Comparison of ENCODE assay signal across 8 mouse cellular contexts in genomic region chr6:140514205-140515110, GRCm38 (mm10).
A peak's percentile ranks its signal among the peaks of the same experiment; 100 is the strongest.
DNase-seq lines count a peak whose midpoint lies in the region; ATAC-seq and TF ChIP-seq lines count a peak whose summit lies in the region.

No protein-coding gene starts in this region.

- no peak overlapping the region for H3K4me3 ChIP-seq in embryonic facial prominence, embryonic 15.5 days (replicated peaks)
- H3K4me3 ChIP-seq in hindbrain, embryonic 14.5 days (replicated peaks; ENCODE audit: low read length): no peak overlapping the region
- H3K4me3 ChIP-seq in lung, postnatal 0 days (ENCODE audit: low read depth, low read length): no peak overlapping the region

- H3K4me2 ChIP-seq in embryonic facial prominence, embryonic 15.5 days (replicated peaks): no peak overlapping the region
- H3K4me2 ChIP-seq in hindbrain, embryonic 14.5 days (replicated peaks): no peak overlapping the region
- 0 out of 2 replicates have a peak overlapping the region, but pooled peaks have one; percentile 25 for H3K4me2 ChIP-seq in lung, postnatal 0 days (replicated peaks; ENCODE audit: low read depth, low read length)

- WGBS in embryonic facial prominence, embryonic 15.5 days: 15% methylated on average over 8 of the region's 8 CpGs
- 18% methylated on average over 8 of the region's 8 CpGs for WGBS in hindbrain, embryonic 14.5 days
- 8% methylated on average over 8 of the region's 8 CpGs for WGBS in lung, postnatal 0 days

- no peak for TF ChIP-seq CTCF in lung, postnatal 0 days (IDR thresholded peaks at IDR 0.05)

- H3K4me1 ChIP-seq in embryonic facial prominence, embryonic 15.5 days: peaks cover 41% of the 10 kb centered on the region
- H3K4me1 ChIP-seq in hindbrain, embryonic 14.5 days (replicated peaks; ENCODE audit: control insufficient read depth, insufficient read depth, low read length): peaks cover 32% of the 10 kb centered on the region
- peaks cover 10% of the 10 kb centered on the region; the same call in 1 of the 2 replicates for H3K4me1 ChIP-seq in lung, postnatal 0 days (ENCODE audit: insufficient read depth, low read depth, low read length)

- H3K36me3 ChIP-seq in embryonic facial prominence, embryonic 15.5 days: no peaks in the 10 kb centered on the region
- no peaks in the 10 kb centered on the region for H3K36me3 ChIP-seq in hindbrain, embryonic 14.5 days (replicated peaks; ENCODE audit: control insufficient read depth, insufficient read depth)
- H3K36me3 ChIP-seq in lung, postnatal 0 days (ENCODE audit: insufficient read depth, low read length): no peaks in the 10 kb centered on the region
- no peaks in the 10 kb centered on the region for H3K36me3 ChIP-seq in splenic B cell, adult 2 months (ENCODE audit: control insufficient read depth, insufficient read depth, low read length, poor library complexity, severe bottlenecking)

- H3K27me3 ChIP-seq in embryonic facial prominence, embryonic 15.5 days: no peaks in the 10 kb centered on the region
- H3K27me3 ChIP-seq in hindbrain, embryonic 14.5 days (ENCODE audit: control insufficient read depth, insufficient read depth, low read length): no peaks in the 10 kb centered on the region
- no peaks in the 10 kb centered on the region for H3K27me3 ChIP-seq in lung, postnatal 0 days (replicated peaks; ENCODE audit: insufficient read depth, low read length)
- no peaks in the 10 kb centered on the region for H3K27me3 ChIP-seq in splenic B cell, adult 2 months (ENCODE audit: control insufficient read depth, insufficient read depth, low read length, poor library complexity, severe bottlenecking)

- peak; percentile 11 to 18 for DNase-seq in spleen, postnatal 36 days (ENCODE audit: low spot score in 2 of 2)
- no peak for DNase-seq in spleen, adult 18-20 months
- no peak for DNase-seq in hindbrain, embryonic 14.5 days (ENCODE audit: low spot score)
- peak; percentile 72 for DNase-seq in lung, postnatal 0 days (ENCODE audit: low spot score)
- DNase-seq in splenic B cell, adult 2 months (ENCODE audit: low read depth, low spot score): peak; percentile 3
- no peak for DNase-seq in layer of hippocampus, adult 9-11 months
- no peak for DNase-seq in cerebellum, adult 8-10 months

- TF ChIP-seq EP300 in lung, postnatal 0 days (IDR thresholded peaks at IDR 0.05): no peak

- H3K9ac ChIP-seq in embryonic facial prominence, embryonic 15.5 days: no peak overlapping the region
- no peak overlapping the region for H3K9ac ChIP-seq in hindbrain, embryonic 14.5 days
- H3K9ac ChIP-seq in lung, postnatal 0 days (replicated peaks; ENCODE audit: low read depth): no peak overlapping the region

- peak overlapping the region; percentile 71 for H3K27ac ChIP-seq in embryonic facial prominence, embryonic 15.5 days (replicated peaks)
- peak overlapping the region; percentile 49; the same call in 1 of the 2 replicates for H3K27ac ChIP-seq in hindbrain, embryonic 14.5 days
- 0 out of 2 replicates have a peak overlapping the region, but pooled peaks have one; percentile 20 for H3K27ac ChIP-seq in lung, postnatal 0 days (ENCODE audit: low read length)

- H3K9me3 ChIP-seq in embryonic facial prominence, embryonic 15.5 days (replicated peaks): no peaks in the 10 kb centered on the region
- H3K9me3 ChIP-seq in hindbrain, embryonic 14.5 days (ENCODE audit: control insufficient read depth, low read length): no peaks in the 10 kb centered on the region
- H3K9me3 ChIP-seq in lung, postnatal 0 days (ENCODE audit: low read length): no peaks in the 10 kb centered on the region

- 0 out of 2 replicates have a peak, but pooled peaks have one; percentile 37 for ATAC-seq in embryonic facial prominence, embryonic 15.5 days (ENCODE audit: insufficient number of reproducible peaks, low FRiP score, low TSS enrichment, low read depth)
- ATAC-seq in hindbrain, embryonic 14.5 days (ENCODE audit: low FRiP score): peak; percentile 23; the same call in 1 of the 2 replicates
- ATAC-seq in lung, postnatal 0 days: peak; percentile 67

Comparison
In these comparisons a context has a peak if more than half of its experiments do, and no peak if none do; other contexts are left out.
1. DNase-seq: peak in spleen, postnatal 36 days (2 of 2), lung, postnatal 0 days (single experiment) and splenic B cell, adult 2 months (single experiment); none in spleen, adult 18-20 months (0 of 2), hindbrain, embryonic 14.5 days (single experiment), layer of hippocampus, adult 9-11 months (single experiment) and cerebellum, adult 8-10 months (single experiment).
2. H3K27ac ChIP-seq: peak in every context shown above with its lines; median percentile 71 in embryonic facial prominence, embryonic 15.5 days; 49 in hindbrain, embryonic 14.5 days; 20 in lung, postnatal 0 days.
3. Peak in every context shown above with its lines, with median percentiles within 50 percentile points of each other: ATAC-seq.